Mouse (Mus musculus) embryonic fibroblast, embryonic 13.5 days (primary cell): ENCODE measurements around the gene Igll1. TPM values are rescaled to one million over a fixed set of nuclear protein-coding genes. Genes with fewer than 3 reads are reported as not detected.

Experiments
- H3K27ac ChIP-seq: 2 replicates; pipeline ENCODE4 v1.5.1; 2012; ENCODE audit warnings: low read length, control low read depth, inconsistent platforms; ENCODE audit not compliant: insufficient read depth
- H3K4me1 ChIP-seq: 2 replicates; pipeline ENCODE4 v1.6.1; 2011; ENCODE audit warnings: low read length; ENCODE audit not compliant: control insufficient read depth, insufficient read depth
- H3K4me3 ChIP-seq: 2 replicates; pipeline ENCODE4 v1.5.1; 2011; ENCODE audit warnings: mild to moderate bottlenecking, control low read depth, low read length; ENCODE audit not compliant: insufficient read depth
- CTCF ChIP-seq: IDR thresholded peaks from 2 replicates; pipeline ENCODE4 v1.5.1; 2011; ENCODE audit warnings: mild to moderate bottlenecking, control low read depth, low read length, moderate library complexity, borderline replicate concordance; ENCODE audit not compliant: insufficient read depth
- POLR2A ChIP-seq: IDR thresholded peaks from 2 replicates; pipeline ENCODE4 v1.6.1; 2011; ENCODE audit warnings: low read depth, mild to moderate bottlenecking, control low read depth, low read length, moderate library complexity
- polyA plus RNA-seq: library from polyadenylated mRNA; stranded (reverse); fragments of >200 nt; gene quantifications from 2 replicates; pipeline ENCODE4 v1.2.4, GENCODE M21; 2011; ENCODE audit warnings: low read depth; ENCODE audit not compliant: missing spikeins, insufficient read length

The Igll1 gene
- polyA plus RNA-seq, result not detected in 2 replicates

GRCm38 (mm10) chr16:16863978-16864377 lies at the start of gene Igll1:
TSS of gene Igll1 (minus strand) at chr16:16863985.
- TF ChIP-seq POLR2A, result no peak
- no peak within 1 kb of the TSS for H3K27ac ChIP-seq
- no peak within 1 kb of the TSS for H3K4me3 ChIP-seq
- no peaks in the 10 kb centered on the region for H3K4me1 ChIP-seq

- H3K4me1 ChIP-seq, result no peaks in the 10 kb centered on the region
- H3K4me3 ChIP-seq, result no peak overlapping the region
- H3K27ac ChIP-seq, result peak overlapping the region; percentile 7; the same call in 1 of the 2 replicates
- no peak for TF ChIP-seq CTCF
- TF ChIP-seq POLR2A, result no peak
These were observed 49.7 kb upstream of the Igll1 start for GRCm38 (mm10) chr16:16913440-16913839.

- Histone ChIP-seq H3K27ac (0 out of 2 replicates have a peak overlapping the region, but pooled peaks have one; percentile 4), H3K4me3 (no peak overlapping the region), H3K4me1 (no peaks in the 10 kb centered on the region)
- TF ChIP-seq CTCF (peak; percentile 65; the same call in 1 of the 2 replicates), POLR2A (no peak)
These were observed 48.1 kb upstream of the Igll1 start for GRCm38 (mm10) chr16:16911641-16912597.

- Histone ChIP-seq H3K4me3 (no peak overlapping the region), H3K4me1 (no peaks in the 10 kb centered on the region), H3K27ac (no peak overlapping the region)
- TF ChIP-seq POLR2A (no peak), CTCF (no peak)
These were observed 44.0 kb upstream of the Igll1 start for GRCm38 (mm10) chr16:16907799-16908198.

- no peaks in the 10 kb centered on the region for H3K4me1 ChIP-seq
- no peak overlapping the region for H3K4me3 ChIP-seq
- no peak overlapping the region for H3K27ac ChIP-seq
- TF ChIP-seq CTCF, result no peak
- TF ChIP-seq POLR2A, result no peak
These were observed 39.4 kb upstream of the Igll1 start for GRCm38 (mm10) chr16:16903188-16903587.

- TF ChIP-seq POLR2A, result no peak
- TF ChIP-seq CTCF, result no peak
- H3K4me3 ChIP-seq, result no peak overlapping the region
These were observed 38.5 kb upstream of the Igll1 start for GRCm38 (mm10) chr16:16902329-16902728.

GRCm38 (mm10) chr16:16897056-16897584 lies 33.3 kb upstream of the Igll1 start:
- H3K4me1 ChIP-seq, result no peaks in the 10 kb centered on the region
- no peak overlapping the region for H3K27ac ChIP-seq
- H3K4me3 ChIP-seq, result peak overlapping the region; percentile 71
- TF ChIP-seq POLR2A (no peak), CTCF (no peak)

More at GRCm38 (mm10) chr16:16902329-16902728, 38.5 kb upstream of the Igll1 start:
- Histone ChIP-seq H3K4me1 (no peaks in the 10 kb centered on the region), H3K27ac (no peak overlapping the region)

- peak within 1 kb of the TSS; percentile 71 for H3K4me3 ChIP-seq
- no peaks in the 10 kb centered on the region for H3K4me1 ChIP-seq
- TF ChIP-seq CTCF (peak; percentile 85), POLR2A (peak; percentile 91)
- 0 out of 2 replicates have a peak within 1 kb of the TSS, but pooled peaks have one; percentile 4 for H3K27ac ChIP-seq
These were observed 32.7 kb upstream of the Igll1 start, which contains the start of gene Ppm1f for GRCm38 (mm10) chr16:16896382-16897055. TSS of gene Ppm1f (plus strand) at chr16:16896469.

- Histone ChIP-seq H3K27ac (0 out of 2 replicates have a peak overlapping the region, but pooled peaks have one; percentile 4), H3K4me1 (no peaks in the 10 kb centered on the region), H3K4me3 (no peak overlapping the region)
- TF ChIP-seq CTCF, result no peak
These were observed 32.2 kb upstream of the Igll1 start for GRCm38 (mm10) chr16:16896015-16896381.
